Mouse (Mus musculus) heart, embryonic 13.5 days (tissue): Measurements from ENCODE around the gene Mettl7b. TPM values are rescaled to one million over a fixed set of nuclear protein-coding genes. Genes with fewer than 3 reads are reported as not detected.
A peak's percentile ranks its signal among the peaks of the same experiment; 100 is the strongest.
"Not testable (repeated sequence)": the region's sequence is repeated elsewhere in the genome, so short reads cannot be mapped to it uniquely, and the experiment has no call there.

Source experiments
- ATAC-seq: fragments of 200-750 bp; cut with Nextera tagmentation; 2 replicates; pipeline ENCODE4 v1.8.0; 2017; ENCODE audit warnings: moderate TSS enrichment; ENCODE audit not compliant: insufficient number of reproducible peaks, low FRiP score, low TSS enrichment; ENCODE audit errors: extremely low read depth
- H3K27ac ChIP-seq: fragments of 300-500 bp; sonication (generic); replicated peaks from 2 replicates; pipeline ENCODE4 v1.5.1; 2015; ENCODE audit warnings: moderate library complexity, mild to moderate bottlenecking, inconsistent platforms
- H3K27me3 ChIP-seq: fragments of 300-500 bp; sonication (generic); replicated peaks from 2 replicates; pipeline ENCODE4 v1.6.1; 2015; ENCODE audit warnings: mild to moderate bottlenecking, inconsistent platforms
- H3K36me3 ChIP-seq: fragments of 300-500 bp; sonication (generic); 2 replicates; pipeline ENCODE4 v1.6.1; 2015; ENCODE audit warnings: mild to moderate bottlenecking, inconsistent platforms
- H3K4me1 ChIP-seq: fragments of 300-500 bp; sonication (generic); 2 replicates; pipeline ENCODE4 v1.6.1; 2015; ENCODE audit warnings: inconsistent platforms
- H3K4me2 ChIP-seq: fragments of 300-500 bp; sonication (generic); 2 replicates; pipeline ENCODE4 v1.6.1; 2015; ENCODE audit warnings: inconsistent platforms, mild to moderate bottlenecking, moderate library complexity
- H3K4me3 ChIP-seq: fragments of 300-500 bp; sonication (generic); 2 replicates; pipeline ENCODE4 v1.5.1; 2015; ENCODE audit warnings: moderate library complexity, mild to moderate bottlenecking, inconsistent platforms
- H3K9ac ChIP-seq: fragments of 300-500 bp; sonication (generic); 2 replicates; pipeline ENCODE4 v1.6.1; 2015; ENCODE audit warnings: inconsistent platforms, mild to moderate bottlenecking, moderate library complexity
- H3K9me3 ChIP-seq: fragments of 300-500 bp; sonication (generic); 2 replicates; pipeline ENCODE4 v1.6.1; 2016; ENCODE audit warnings: inconsistent platforms
- WGBS: fragments of 180-500 bp; shearing (Covaris S2); methylation state at CpG from one replicate; pipeline ENCODE4 v1.1.7; 2015; ENCODE audit warnings: mixed read lengths; 5-methylcytosine and 5-hydroxymethylcytosine counted together
- polyA plus RNA-seq: library from polyadenylated mRNA; unstranded; fragments of >200 nt; fragmentation: Nextera tagmentation; extraction: Ambion mirVana; gene quantifications from 2 replicates; pipeline ENCODE4 v1.2.1, GENCODE M21; 2015

Gene Mettl7b
- 0.15 TPM in 1 of 2 replicates, not detected in the other for polyA plus RNA-seq

- no peak within 1 kb of the TSS for H3K4me3 ChIP-seq
- no peaks in the 10 kb centered on the region for H3K9me3 ChIP-seq
- no peak for ATAC-seq
- no peak within 1 kb of the TSS for H3K4me2 ChIP-seq
- H3K4me1 ChIP-seq = peaks cover 7% of the 10 kb centered on the region; the same call in 1 of the 2 replicates
- 68% methylated on average over 12 of the region's 12 CpGs for WGBS
- H3K9ac ChIP-seq = no peak within 1 kb of the TSS
- no peaks in the 10 kb centered on the region for H3K36me3 ChIP-seq
- H3K27me3 ChIP-seq = peaks cover 15% of the 10 kb centered on the region
- H3K27ac ChIP-seq = no peak within 1 kb of the TSS
Observed at GRCm38 (mm10) chr10:128960590-128961584, at the start of gene Mettl7b. Gene Mettl7b (minus strand): TSS chr10:128960988.

- Histone ChIP-seq H3K27ac (no peak within 1 kb of the TSS), H3K4me3 (no peak within 1 kb of the TSS), H3K4me1 (no peaks in the 10 kb centered on the region), H3K9me3 (peaks cover 12% of the 10 kb centered on the region), H3K9ac (no peak within 1 kb of the TSS), H3K36me3 (no peaks in the 10 kb centered on the region), H3K4me2 (no peak within 1 kb of the TSS), H3K27me3 (no peaks in the 10 kb centered on the region)
- WGBS = 57% methylated on average over 2 of the region's 2 CpGs
- ATAC-seq = no peak
Observed at GRCm38 (mm10) chr10:129010288-129010841, 49.6 kb upstream of the Mettl7b start, which contains the start of gene Olfr763. Gene Olfr763 (plus strand): TSS chr10:129010791.

GRCm38 (mm10) chr10:129004032-129004920, 43.5 kb upstream of the Mettl7b start:
- H3K4me3 ChIP-seq = no peak overlapping the region
- peaks cover 12% of the 10 kb centered on the region for H3K9me3 ChIP-seq
- H3K27me3 ChIP-seq = no peaks in the 10 kb centered on the region
- no peaks in the 10 kb centered on the region for H3K36me3 ChIP-seq
- WGBS = 61% methylated on average over 14 of the region's 14 CpGs
- H3K9ac ChIP-seq = no peak overlapping the region
- H3K27ac ChIP-seq = no peak overlapping the region
- ATAC-seq = no peak
- no peaks in the 10 kb centered on the region for H3K4me1 ChIP-seq
- H3K4me2 ChIP-seq = no peak overlapping the region

GRCm38 (mm10) chr10:128996523-128997040, 35.8 kb upstream of the Mettl7b start:
- H3K27ac ChIP-seq = no peak overlapping the region
- 57% methylated on average over 4 of the region's 4 CpGs for WGBS
- H3K27me3 ChIP-seq = no peaks in the 10 kb centered on the region
- no peak overlapping the region for H3K9ac ChIP-seq
- no peak for ATAC-seq
- no peak overlapping the region for H3K4me3 ChIP-seq
- H3K9me3 ChIP-seq = no peaks in the 10 kb centered on the region
- H3K4me2 ChIP-seq = no peak overlapping the region
- H3K4me1 ChIP-seq = no peaks in the 10 kb centered on the region
- no peaks in the 10 kb centered on the region for H3K36me3 ChIP-seq

GRCm38 (mm10) chr10:128995796-128996195, 35.0 kb upstream of the Mettl7b start:
- 90% methylated on average over 1 of the region's 1 CpGs for WGBS
- no peaks in the 10 kb centered on the region for H3K27me3 ChIP-seq
- no peak for ATAC-seq
- H3K9ac ChIP-seq = no peak overlapping the region
- H3K4me3 ChIP-seq = no peak overlapping the region
- H3K9me3 ChIP-seq = no peaks in the 10 kb centered on the region
- H3K36me3 ChIP-seq = no peaks in the 10 kb centered on the region
- no peak overlapping the region for H3K27ac ChIP-seq
- H3K4me1 ChIP-seq = no peaks in the 10 kb centered on the region
- no peak overlapping the region for H3K4me2 ChIP-seq

- Histone ChIP-seq H3K4me2 (no peak overlapping the region), H3K27me3 (0 out of 2 replicates have a peak, but pooled peaks cover 5% of the 10 kb centered on the region), H3K9me3 (no peaks in the 10 kb centered on the region), H3K27ac (no peak overlapping the region), H3K4me1 (no peaks in the 10 kb centered on the region), H3K36me3 (no peaks in the 10 kb centered on the region), H3K4me3 (no peak overlapping the region), H3K9ac (no peak overlapping the region)
- no peak for ATAC-seq
Observed at GRCm38 (mm10) chr10:128990994-128991393, 30.2 kb upstream of the Mettl7b start.

- not testable (repeated sequence) for H3K36me3 ChIP-seq, H3K4me3 ChIP-seq, H3K4me1 ChIP-seq, H3K9me3 ChIP-seq, H3K27ac ChIP-seq, H3K27me3 ChIP-seq, ATAC-seq, H3K9ac ChIP-seq, H3K4me2 ChIP-seq
- 63% methylated on average over 5 of the region's 10 CpGs for WGBS
Observed at GRCm38 (mm10) chr10:128990129-128990850, 29.5 kb upstream of the Mettl7b start.

- H3K9me3 ChIP-seq, H3K4me2 ChIP-seq, H3K27me3 ChIP-seq, H3K4me3 ChIP-seq, ATAC-seq, H3K27ac ChIP-seq, H3K4me1 ChIP-seq, H3K36me3 ChIP-seq, H3K9ac ChIP-seq: not testable (repeated sequence)
- 46% methylated on average over 1 of the region's 1 CpGs for WGBS
Observed at GRCm38 (mm10) chr10:128989131-128989530, 28.3 kb upstream of the Mettl7b start, which contains the start of gene Olfr9. Gene Olfr9 (plus strand): TSS chr10:128989431.

- WGBS = 38% methylated on average over 3 of the region's 3 CpGs
- peak overlapping the region; percentile 28; the same call in 1 of the 2 replicates for H3K27ac ChIP-seq
Observed at GRCm38 (mm10) chr10:128980644-128981365, 20.0 kb upstream of the Mettl7b start.

More at GRCm38 (mm10) chr10:128980644-128981365, 20.0 kb upstream of the Mettl7b start:
- no peak overlapping the region for H3K4me3 ChIP-seq
- H3K9me3 ChIP-seq = no peaks in the 10 kb centered on the region
- no peak overlapping the region for H3K4me2 ChIP-seq
- peak; percentile 26 for ATAC-seq
- H3K27me3 ChIP-seq = no peaks in the 10 kb centered on the region
- no peaks in the 10 kb centered on the region for H3K36me3 ChIP-seq
- H3K4me1 ChIP-seq = peaks cover 18% of the 10 kb centered on the region
- no peak overlapping the region for H3K9ac ChIP-seq
